Mouse (Mus musculus) myocyte (in vitro differentiated cells): ENCODE measurements around the gene Gm13889. TPM values are rescaled to one million over a fixed set of nuclear protein-coding genes. Genes with fewer than 3 reads are reported as not detected.
A peak's percentile ranks its signal among the peaks of the same experiment; 100 is the strongest.

Source experiments
- H3K27me3 ChIP-seq: one replicate; pipeline ENCODE4 v1.6.1; 2011; ENCODE audit not compliant: control insufficient read depth, insufficient read depth, insufficient read length
- H3K36me3 ChIP-seq: one replicate; pipeline ENCODE4 v1.6.1; 2011; ENCODE audit not compliant: control insufficient read depth, insufficient read depth
- H3K4me2 ChIP-seq: one replicate; pipeline ENCODE4 v1.6.1; 2011; ENCODE audit warnings: low read depth, control low read depth
- H3K4me3 ChIP-seq: one replicate; pipeline ENCODE4 v1.5.1; 2011; ENCODE audit warnings: mild to moderate bottlenecking, control low read depth, moderate library complexity
- H3K79me2 ChIP-seq: one replicate; pipeline ENCODE4 v1.6.1; 2011; ENCODE audit not compliant: control insufficient read depth, insufficient read depth
- H3ac ChIP-seq: one replicate; pipeline ENCODE4 v1.6.1; 2011; ENCODE audit not compliant: control insufficient read depth, insufficient read length
- CEBPB ChIP-seq: IDR thresholded peaks from 2 replicates; pipeline ENCODE4 v1.6.1; 2011; ENCODE audit warnings: mild to moderate bottlenecking, moderate library complexity; ENCODE audit not compliant: poor library complexity, insufficient read depth, severe bottlenecking
- E2F4 ChIP-seq: IDR thresholded peaks from one replicate; pipeline ENCODE4 v1.6.1; 2011; ENCODE audit warnings: mild to moderate bottlenecking, control low read depth, moderate library complexity; ENCODE audit not compliant: insufficient read depth
- MAX ChIP-seq: IDR thresholded peaks from one replicate; pipeline ENCODE4 v1.6.1; 2011; ENCODE audit warnings: low read depth, mild to moderate bottlenecking, control low read depth
- MYOD1 ChIP-seq, 3 experiments: IDR thresholded peaks; one replicate each; pipeline ENCODE4 v1.6.1; 2011; ENCODE audit warnings: control low read depth in 2 of 3, low read depth in 2 of 3, mild to moderate bottlenecking in 2 of 3, moderate library complexity in 1 of 3; ENCODE audit not compliant: insufficient read length in 2 of 3, control insufficient read depth in 1 of 3
- MYOG ChIP-seq, 3 experiments: IDR thresholded peaks; one replicate each; pipeline ENCODE4 v1.6.1; 2011; ENCODE audit warnings: control low read depth in 2 of 3, low read depth in 2 of 3, mild to moderate bottlenecking in 2 of 3; ENCODE audit not compliant: insufficient read length in 2 of 3, control insufficient read depth in 1 of 3, insufficient read depth in 1 of 3
- POLR2A ChIP-seq: IDR thresholded peaks from one replicate; pipeline ENCODE4 v1.6.1; 2011; ENCODE audit warnings: low read depth, mild to moderate bottlenecking, control low read depth, moderate library complexity; ENCODE audit not compliant: insufficient read length
- POLR2AphosphoS2 ChIP-seq: IDR thresholded peaks from one replicate; pipeline ENCODE4 v1.6.1; 2011; ENCODE audit warnings: low read depth, control low read depth; ENCODE audit not compliant: insufficient read length
- REST ChIP-seq: IDR thresholded peaks from one replicate; pipeline ENCODE4 v1.6.1; 2011; ENCODE audit warnings: mild to moderate bottlenecking, control low read depth, moderate library complexity; ENCODE audit not compliant: insufficient read depth, insufficient read length
- SRF ChIP-seq: IDR thresholded peaks from one replicate; pipeline ENCODE4 v1.6.1; 2011; ENCODE audit warnings: low read depth; ENCODE audit not compliant: control insufficient read depth, insufficient read length
- TCF12 ChIP-seq: IDR thresholded peaks from one replicate; pipeline ENCODE4 v1.6.1; 2011; ENCODE audit warnings: mild to moderate bottlenecking, control low read depth; ENCODE audit not compliant: poor library complexity, insufficient read depth, severe bottlenecking
- TCF3 ChIP-seq: IDR thresholded peaks from one replicate; pipeline ENCODE4 v1.6.1; 2011; ENCODE audit warnings: low read depth, control low read depth; ENCODE audit not compliant: insufficient read length
- USF1 ChIP-seq: IDR thresholded peaks from one replicate; pipeline ENCODE4 v1.6.1; 2011; ENCODE audit warnings: low read depth, mild to moderate bottlenecking, control low read depth, moderate library complexity
- polyA plus RNA-seq: library from polyadenylated mRNA; unstranded; fragments of >200 nt; fragmentation: generic; extraction: Trizol; gene quantifications from one replicate; pipeline ENCODE4 v1.2.1, GENCODE M21; 2012; ENCODE audit warnings: missing spikeins

Gene Gm13889
- polyA plus RNA-seq, 1 experiment, result 6.1 TPM

DNA sequence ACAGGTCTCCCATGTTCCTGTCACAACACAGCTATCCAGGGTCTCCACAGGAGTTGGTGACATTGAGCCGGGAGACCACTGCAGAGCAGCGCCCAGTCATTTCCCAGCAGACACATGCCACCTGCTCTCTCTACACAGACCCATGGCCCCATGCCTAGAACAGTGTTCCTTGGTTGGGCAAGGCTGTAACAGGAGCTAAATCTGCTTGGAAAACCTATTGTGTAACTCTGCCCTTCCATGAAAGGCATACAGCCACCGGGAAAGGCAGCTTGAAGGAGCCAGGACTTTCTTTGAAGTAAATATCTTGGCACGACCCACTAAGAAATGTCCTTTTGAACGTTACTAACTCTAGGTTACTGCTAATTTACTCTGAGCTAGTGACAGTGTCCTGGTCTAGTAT is 47.3 kb downstream of the Gm13889 start:
- TF ChIP-seq MAX (no peak), CEBPB (peak; percentile 43; the same call in 1 of the 2 replicates), SRF (no peak), TCF3 (no peak), MYOG (IDR thresholded peaks at IDR 0.05; ENCODE audit: control insufficient read depth in 1 of 3, insufficient read depth in 1 of 3, insufficient read length in 2 of 3, low read depth in 2 of 3) (no peak), E2F4 (no peak), POLR2AphosphoS2 (no peak), MYOD1 (IDR thresholded peaks at IDR 0.05; ENCODE audit: control insufficient read depth in 1 of 3, insufficient read length in 2 of 3, low read depth in 2 of 3) (peak in 2 of 3 experiments; percentile 33), TCF12 (no peak), REST (no peak), USF1 (no peak)
- no peak overlapping the region for H3ac ChIP-seq
- no peaks in the 10 kb centered on the region for H3K79me2 ChIP-seq
- no peaks in the 10 kb centered on the region for H3K27me3 ChIP-seq
- H3K4me3 ChIP-seq, result no peak overlapping the region
- H3K36me3 ChIP-seq, result no peaks in the 10 kb centered on the region
- H3K4me2 ChIP-seq, result no peak overlapping the region

GRCm38 (mm10) chr2:93907519-93908294 is 49.3 kb downstream of the Gm13889 start:
- Histone ChIP-seq H3K4me2 (no peak overlapping the region), H3K79me2 (no peaks in the 10 kb centered on the region), H3ac (no peak overlapping the region), H3K36me3 (no peaks in the 10 kb centered on the region), H3K27me3 (no peaks in the 10 kb centered on the region), H3K4me3 (no peak overlapping the region)
- TF ChIP-seq MYOG (IDR thresholded peaks at IDR 0.05; ENCODE audit: control insufficient read depth in 1 of 3, insufficient read depth in 1 of 3, insufficient read length in 2 of 3, low read depth in 2 of 3), result no peak
- no peak for TF ChIP-seq SRF
- no peak for TF ChIP-seq E2F4
- no peak for TF ChIP-seq POLR2A
- TF ChIP-seq TCF12, result no peak
- no peak for TF ChIP-seq MAX
- TF ChIP-seq REST, result no peak
- no peak for TF ChIP-seq POLR2AphosphoS2
- no peak for TF ChIP-seq TCF3
- TF ChIP-seq USF1, result no peak
- no peak for TF ChIP-seq CEBPB
- no peak for TF ChIP-seq MYOD1 (IDR thresholded peaks at IDR 0.05; ENCODE audit: control insufficient read depth in 1 of 3, insufficient read length in 2 of 3, low read depth in 2 of 3)

- H3K36me3 ChIP-seq, result no peaks in the 10 kb centered on the region
- TF ChIP-seq REST, result no peak
- no peak for TF ChIP-seq CEBPB
- TF ChIP-seq TCF12, result no peak
- H3K27me3 ChIP-seq, result no peaks in the 10 kb centered on the region
- H3K4me3 ChIP-seq, result no peak overlapping the region
- no peak overlapping the region for H3ac ChIP-seq
- H3K4me2 ChIP-seq, result no peak overlapping the region
- H3K79me2 ChIP-seq, result no peaks in the 10 kb centered on the region
These were observed 50.7 kb downstream of the Gm13889 start for GRCm38 (mm10) chr2:93906316-93906715.

Other genes starting within 250 kb of the Gm13889 start
- gene Ext2, start 134.6 kb downstream of the Gm13889 start, polyA plus RNA-seq, result 78.9 TPM
- gene Accs, start 107.3 kb downstream of the Gm13889 start, polyA plus RNA-seq, result 4.2 TPM
- gene Accsl, start 88.0 kb downstream of the Gm13889 start, polyA plus RNA-seq, result 0.06 TPM
- not detected for gene Gm27027, start 39.2 kb upstream of the Gm13889 start, polyA plus RNA-seq
- gene Alkbh3, start 53.6 kb upstream of the Gm13889 start, polyA plus RNA-seq, result 87.8 TPM
- 87.0 TPM for gene Hsd17b12, start 200.8 kb upstream of the Gm13889 start, polyA plus RNA-seq